Mouse (Mus musculus) activated CD4-positive, CD25-positive, alpha-beta regulatory T cell, adult 4 months (primary cell): ENCODE measurements around the gene Dusp14. TPM values are rescaled to one million over a fixed set of nuclear protein-coding genes. Genes with fewer than 3 reads are reported as not detected.

Experiments
- ATAC-seq: one replicate; pipeline ENCODE4 v1.8.0; 2017
- polyA plus RNA-seq, 2 experiments: library from polyadenylated mRNA; unstranded; fragments of 100-300 nt; shearing (Covaris generic); gene quantifications; one replicate each; pipeline ENCODE4 v1.2.1; 2017

Dusp14 gene
- polyA plus RNA-seq, result 10 to 100 TPM; 11.4 to 17.0 TPM

DNA sequence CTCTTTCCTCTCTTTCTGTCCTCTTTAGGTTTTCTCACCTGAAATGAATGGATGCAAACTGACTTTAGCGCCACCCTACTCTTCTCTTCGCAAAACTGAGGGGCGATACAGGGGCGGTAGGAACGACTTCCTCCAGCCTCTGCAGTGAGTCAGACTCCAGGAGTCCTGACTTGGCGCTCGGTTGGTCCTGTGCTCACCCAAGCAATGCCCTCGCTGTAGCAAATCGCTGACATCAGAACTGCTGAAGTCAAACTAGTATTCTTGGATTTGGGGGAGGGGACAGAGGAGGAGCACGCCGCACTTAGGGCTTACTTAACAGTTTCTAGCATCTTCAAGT is at the start of gene Dusp14:
TSS of gene Dusp14 (minus strand) at position 228 of the 337 bp plus-strand sequence.
- no peak for ATAC-seq

DNA sequence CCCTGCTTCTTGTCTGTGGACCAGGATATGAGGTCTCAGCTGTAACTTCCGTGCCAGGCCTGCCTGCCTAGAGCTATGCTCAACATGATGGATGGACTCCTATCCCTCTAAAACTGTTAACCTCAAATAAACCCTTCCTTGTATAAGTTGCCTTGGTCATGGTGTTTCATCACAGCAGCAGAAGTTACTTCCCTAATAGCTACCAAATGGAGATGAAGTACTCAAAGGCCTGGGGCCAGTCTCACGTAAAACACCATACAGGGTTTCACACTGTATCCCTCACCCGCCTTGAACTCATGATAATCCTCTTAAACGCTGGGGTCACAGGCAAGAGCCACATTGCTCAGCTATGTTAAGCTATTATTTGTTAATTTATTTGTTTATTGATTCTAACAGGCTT is 48.4 kb upstream of the Dusp14 start:
- no peak for ATAC-seq

DNA sequence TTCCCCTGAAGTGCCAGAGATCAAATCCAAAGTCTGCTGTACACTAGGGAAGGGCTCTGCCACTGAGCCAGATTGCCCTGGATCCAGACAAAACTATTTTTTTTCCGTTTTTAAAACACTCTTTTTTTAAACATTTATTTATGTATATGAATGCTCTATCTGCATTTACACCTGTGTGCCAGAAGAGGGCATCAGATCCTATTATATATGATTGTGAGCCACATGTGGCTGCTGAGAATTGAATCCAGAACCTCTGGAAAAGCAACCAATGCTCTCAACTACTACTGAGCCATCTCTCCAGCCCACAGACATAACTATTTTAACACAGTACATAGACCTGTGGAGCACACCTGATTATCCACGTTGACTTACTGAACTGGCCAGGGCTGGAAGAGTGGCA is 47.2 kb upstream of the Dusp14 start:
- ATAC-seq, result no peak

DNA sequence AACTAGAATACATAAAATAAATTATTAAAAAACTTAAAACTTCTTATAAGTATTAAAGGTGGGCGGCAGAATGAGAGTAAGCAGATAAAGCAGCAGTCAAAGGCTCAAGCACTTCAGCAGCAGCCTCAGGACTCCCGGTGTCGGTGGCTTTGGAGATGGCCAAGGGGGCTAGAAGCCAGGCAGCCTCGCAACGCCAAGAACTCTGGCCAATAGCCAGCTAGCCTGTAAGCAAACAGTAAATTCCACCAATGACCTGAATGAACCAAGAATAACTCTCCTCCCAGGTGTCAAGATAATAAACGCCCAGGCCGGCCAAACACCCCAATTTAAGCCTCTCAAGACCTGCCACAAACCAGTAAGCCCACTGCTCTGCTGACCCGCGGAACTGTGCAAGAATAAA is 46.6 kb upstream of the Dusp14 start:
- ATAC-seq, result no peak

DNA sequence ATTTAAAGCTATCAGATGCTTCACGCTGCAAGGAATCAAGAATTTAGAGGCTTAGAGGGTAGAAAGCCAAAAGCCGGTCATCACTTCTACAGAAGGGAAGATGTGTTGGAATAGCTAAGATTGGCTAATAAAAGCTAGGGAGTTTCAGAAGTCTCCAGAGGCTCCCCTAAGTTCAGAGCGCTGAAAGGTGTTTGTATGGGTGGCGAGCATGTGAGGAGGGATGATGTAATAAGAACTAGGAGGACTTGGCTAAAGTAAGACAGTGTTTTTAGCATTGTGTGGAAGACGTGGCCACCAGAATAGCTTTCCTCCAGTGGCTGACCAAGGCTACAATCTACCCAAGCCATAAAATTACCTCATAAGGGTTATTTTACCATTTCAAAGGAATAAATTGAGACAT is 44.6 kb upstream of the Dusp14 start:
- ATAC-seq, result no peak

DNA sequence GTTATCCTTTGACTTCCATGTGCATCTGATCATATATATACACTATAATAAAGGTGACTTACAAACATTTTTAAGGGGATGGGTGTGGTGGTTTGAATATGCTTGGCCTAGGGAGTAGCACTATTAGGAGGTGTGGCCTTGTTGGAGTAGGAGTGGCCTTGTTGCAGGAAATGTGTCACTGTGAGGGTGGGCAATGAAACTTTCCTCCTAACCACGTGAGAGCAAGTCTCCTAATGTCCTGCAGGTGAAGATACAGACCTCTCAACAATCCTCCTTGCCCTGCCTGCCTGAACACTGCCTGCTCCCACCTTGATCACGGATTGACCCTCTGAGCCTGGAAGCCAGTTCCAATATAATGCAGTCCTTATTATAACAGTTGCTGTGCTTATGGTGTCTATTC is 38.1 kb upstream of the Dusp14 start:
- no peak for ATAC-seq

DNA sequence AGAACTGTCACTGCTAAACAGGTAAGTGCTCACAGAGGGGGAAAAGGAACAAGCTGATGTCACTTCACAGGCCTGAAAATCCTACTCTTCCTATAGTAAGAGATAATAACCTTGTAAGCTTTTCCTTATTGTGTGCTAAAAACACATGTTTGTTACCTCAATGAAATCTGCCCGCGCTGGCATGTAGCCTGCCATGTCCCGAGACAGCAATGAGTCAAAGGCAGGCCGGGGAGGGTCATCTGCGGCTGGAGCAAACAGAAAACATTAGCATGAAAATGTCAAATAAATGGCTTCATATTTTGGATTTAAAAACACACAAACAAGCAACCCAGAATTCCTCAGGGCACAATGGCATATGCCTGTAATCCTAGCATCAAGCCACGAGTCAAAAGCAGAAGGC is 35.0 kb upstream of the Dusp14 start:
- ATAC-seq, result no peak

DNA sequence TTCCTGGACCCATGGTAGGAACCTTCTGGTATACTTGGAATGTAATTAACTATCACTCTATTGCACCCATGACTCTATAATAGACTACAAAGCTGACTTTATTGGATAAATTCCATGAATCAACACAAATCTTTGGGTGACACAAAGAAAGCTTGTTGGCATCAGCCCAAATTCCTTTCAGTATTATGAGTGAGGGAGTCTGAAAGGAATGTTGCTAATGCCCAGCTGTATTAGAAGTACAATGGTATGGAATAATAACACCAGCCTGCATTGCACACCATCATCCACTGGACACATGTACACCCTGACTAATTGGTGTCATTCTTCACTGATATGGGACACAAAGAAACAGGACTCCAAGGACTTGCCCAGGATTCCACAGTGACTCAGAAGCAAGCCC is 32.1 kb upstream of the Dusp14 start:
- no peak for ATAC-seq

DNA sequence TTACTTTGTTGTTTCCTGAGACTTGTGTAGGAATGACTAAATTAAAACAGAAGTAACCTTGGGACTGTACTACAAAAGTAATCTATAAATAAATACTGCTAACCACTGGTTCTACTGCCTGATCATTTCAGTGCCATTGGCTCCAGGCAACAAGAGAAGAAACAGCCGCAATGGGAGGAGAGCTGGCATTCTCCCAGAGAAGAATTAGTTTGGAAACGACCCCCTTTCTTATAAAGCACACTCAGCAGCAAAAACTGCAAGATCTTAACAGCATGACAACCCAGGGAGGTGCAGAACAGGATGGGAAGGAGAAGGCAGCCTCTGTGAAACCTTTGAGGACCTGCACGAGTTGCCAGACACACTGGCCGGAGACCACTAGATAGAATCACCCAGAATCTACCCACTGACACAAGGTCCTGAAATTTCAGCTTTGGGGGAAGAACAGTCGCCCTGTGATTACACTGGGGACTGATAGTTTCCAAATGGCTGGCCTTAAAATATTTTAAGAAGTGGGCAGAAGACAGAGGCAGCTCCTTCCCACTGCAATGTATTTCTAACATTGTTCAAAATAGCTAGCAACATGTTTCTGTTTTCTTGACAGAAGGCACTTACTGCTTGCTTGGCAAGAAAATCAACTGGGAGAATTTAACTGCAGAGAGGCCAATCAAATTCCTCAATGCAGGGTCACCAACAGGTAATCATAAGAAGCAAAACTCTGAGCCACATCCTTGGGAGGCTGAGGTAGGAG is 28.4 kb upstream of the Dusp14 start:
- ATAC-seq, result no peak

DNA sequence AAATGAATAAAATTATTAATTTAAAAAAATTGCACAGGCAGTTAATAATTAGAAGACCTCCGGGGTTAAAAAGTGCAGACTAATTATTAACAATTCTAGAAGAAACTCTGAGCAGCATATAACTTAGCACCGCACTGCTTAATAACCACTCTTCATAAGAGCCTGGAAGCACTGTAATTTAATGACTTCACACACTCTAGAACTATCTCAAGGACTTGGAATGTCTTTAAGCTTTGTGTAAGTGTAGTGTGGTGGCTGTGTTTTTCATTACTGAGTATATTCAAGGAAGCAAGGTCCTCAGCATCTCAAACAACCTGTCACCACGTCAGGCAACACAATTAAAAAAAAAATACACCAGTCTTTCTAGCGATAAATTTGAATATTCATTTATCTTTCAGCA is 26.0 kb upstream of the Dusp14 start:
- no peak for ATAC-seq

DNA sequence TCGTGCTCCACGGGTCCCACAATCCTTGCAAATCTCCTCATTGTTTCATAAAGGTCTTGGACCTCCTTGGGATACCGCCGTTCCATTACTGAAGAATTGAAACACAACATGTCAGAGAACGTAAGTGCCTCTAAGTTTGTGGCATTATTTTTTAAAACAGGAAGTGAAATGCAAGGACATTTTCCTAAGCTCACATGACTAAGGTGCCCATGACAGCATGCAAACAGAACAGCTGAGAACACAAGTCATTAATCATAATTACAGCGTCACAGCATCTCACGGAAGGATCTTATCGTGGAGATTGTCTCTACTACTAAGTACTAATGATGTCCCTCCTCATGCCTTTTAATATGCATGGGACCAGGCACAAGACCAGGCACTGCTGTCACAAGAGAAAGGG is 21.5 kb upstream of the Dusp14 start:
- no peak for ATAC-seq

DNA sequence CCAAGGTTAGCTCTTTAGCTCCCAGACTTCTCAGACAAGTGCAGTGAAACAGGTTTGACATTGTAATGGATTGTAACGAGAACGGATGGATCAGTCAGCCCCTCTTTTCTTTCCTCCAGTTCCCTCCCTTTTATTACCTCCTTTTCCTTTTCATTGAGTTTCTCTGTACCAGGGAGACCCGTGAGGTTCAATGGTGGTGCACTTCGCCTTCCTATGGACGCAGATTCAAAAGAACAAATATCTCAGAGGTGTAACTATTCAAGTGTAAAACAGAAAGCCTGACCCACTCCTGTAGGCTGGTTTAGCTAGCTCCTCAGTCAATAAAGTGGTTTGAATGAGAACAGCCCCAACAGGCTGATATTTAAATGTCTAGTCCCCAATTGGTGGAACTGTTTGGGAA is 12.8 kb upstream of the Dusp14 start:
- no peak for ATAC-seq

DNA sequence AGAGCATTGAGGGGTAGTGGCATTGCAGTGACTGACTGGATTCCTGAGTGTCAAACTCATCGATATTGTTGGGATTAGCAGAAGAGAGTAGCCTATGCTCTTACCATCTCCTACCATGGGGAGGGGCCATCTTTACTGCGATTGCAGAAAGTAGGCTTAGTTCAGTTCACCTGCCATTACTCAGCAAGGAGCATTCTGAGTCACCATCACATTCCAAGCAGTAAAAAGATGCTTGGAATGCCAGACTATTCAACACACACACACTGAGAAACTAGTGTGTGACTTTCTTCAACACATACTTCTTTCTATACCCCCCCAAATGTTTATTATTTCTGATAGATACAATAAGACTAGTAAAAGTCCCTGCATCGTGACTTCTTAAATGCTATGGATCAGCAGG is 11.3 kb upstream of the Dusp14 start:
- no peak for ATAC-seq

DNA sequence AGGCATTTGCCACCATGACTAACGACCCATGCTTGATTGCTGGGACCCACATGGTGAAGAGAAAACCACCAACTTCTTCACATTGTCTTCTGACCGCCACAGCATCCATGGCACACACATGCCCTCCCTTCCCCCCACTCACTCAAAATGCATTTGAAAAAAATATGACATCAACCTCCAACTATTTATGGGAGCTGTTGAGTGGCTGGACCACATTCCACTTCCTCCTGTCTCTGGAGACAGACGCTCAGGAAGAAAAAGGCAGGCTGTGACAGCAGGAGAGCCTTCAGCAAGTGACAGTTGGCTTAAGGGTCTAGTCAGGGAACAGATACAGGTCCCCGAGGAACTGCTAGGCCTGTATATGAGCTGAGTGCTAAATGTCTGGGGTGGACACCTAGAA is 10.8 kb upstream of the Dusp14 start:
- ATAC-seq, result no peak

DNA sequence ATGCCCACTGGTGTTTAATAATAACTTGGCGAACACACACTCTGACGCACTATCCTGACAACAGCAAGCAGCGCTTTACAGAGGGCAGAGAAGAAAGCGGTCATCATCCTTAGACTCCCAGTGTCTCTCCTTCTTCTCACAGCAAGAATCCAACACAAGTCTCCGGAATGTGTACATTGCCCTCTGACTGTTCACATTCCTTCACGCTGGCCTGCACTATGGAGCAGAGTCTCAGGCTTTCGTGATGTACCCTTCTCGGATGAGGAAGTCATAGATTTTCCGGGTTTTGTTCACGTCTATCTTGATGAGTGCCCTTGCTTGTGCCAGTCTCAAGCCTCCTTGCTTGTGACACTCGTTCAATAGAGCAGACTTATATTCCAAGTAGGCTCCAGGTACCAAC is 10.3 kb upstream of the Dusp14 start:
- no peak for ATAC-seq

DNA sequence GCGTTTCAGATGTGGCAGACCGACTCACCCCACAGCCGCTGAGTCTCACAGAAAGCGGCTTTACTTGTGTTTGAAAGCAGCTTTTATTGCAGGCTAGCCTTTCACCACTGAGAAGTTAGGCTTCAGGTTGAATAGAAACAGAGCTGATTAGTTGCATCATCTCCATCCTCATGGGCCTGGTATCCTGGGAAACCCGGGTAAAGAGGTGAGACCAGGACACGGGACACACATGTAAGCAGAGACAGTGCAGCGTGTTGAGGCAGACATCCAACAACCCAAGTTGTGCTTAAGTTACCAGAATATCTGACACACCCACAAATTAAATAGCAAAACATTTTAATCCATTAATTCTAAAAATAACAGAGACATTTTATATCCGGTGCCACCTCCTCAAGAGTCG is 9.5 kb upstream of the Dusp14 start:
- no peak for ATAC-seq

DNA sequence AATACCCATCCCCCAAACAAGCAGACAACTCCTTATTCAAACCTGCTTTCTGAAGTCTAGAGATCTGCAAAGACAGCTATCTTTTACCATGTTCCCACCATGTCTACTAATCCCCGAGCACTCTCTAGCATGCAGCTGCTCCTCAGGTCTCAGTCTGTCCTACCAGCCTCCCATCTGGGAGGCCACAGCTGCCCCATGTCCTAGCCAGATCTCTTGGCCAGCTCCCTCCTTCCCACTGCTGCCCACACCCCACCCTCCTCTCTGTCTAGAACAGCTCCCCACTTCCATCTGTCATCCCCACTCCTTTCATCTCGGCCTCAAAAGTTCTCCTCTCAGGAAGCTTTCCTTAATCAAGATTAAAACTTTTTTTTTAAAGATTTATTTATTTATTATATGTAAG is 7.9 kb upstream of the Dusp14 start:
- no peak for ATAC-seq

DNA sequence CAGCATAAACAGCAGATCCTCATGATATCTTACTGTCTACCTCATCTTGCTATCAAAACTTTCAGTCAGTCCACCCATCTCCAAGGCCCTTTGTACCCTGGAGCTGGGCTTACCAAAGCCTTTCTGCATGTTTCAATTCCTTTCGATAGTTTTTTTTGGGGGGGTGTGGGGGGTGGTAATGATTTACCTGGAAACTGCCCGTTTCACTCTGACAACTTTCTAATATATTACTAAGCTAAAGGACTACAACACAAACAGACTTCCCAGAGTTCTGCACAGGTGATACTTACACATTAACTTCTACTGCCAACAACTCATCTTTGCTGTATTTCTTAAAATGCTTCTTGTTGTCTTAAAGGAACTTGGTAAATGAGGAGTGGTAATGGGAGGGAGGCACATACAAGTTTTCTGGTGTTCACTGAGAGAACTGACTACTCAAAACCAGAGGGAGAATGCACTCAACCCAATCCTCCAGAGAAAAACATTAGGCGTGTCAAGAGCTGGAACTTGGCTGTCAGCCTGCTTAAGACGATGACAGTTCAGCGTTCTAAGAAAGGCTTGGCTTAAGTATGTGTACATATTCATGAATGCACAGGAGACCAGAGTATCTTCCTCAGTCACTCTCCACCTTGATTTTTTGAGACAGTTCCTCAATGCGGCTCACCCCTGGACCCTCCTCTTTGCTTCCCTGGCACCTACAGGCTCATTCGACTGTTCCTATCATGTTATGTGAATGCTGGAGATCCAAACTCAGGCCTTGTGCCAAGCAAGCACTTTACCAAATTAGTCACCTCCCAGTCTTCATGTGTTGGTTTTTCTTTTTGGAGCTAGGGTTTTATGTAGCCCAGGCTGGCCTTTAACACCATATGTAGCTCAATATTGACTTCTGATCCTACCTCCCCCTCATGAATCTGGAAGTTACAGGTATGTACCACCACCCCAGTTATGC is 5.0 kb upstream of the Dusp14 start:
- ATAC-seq, result no peak

DNA sequence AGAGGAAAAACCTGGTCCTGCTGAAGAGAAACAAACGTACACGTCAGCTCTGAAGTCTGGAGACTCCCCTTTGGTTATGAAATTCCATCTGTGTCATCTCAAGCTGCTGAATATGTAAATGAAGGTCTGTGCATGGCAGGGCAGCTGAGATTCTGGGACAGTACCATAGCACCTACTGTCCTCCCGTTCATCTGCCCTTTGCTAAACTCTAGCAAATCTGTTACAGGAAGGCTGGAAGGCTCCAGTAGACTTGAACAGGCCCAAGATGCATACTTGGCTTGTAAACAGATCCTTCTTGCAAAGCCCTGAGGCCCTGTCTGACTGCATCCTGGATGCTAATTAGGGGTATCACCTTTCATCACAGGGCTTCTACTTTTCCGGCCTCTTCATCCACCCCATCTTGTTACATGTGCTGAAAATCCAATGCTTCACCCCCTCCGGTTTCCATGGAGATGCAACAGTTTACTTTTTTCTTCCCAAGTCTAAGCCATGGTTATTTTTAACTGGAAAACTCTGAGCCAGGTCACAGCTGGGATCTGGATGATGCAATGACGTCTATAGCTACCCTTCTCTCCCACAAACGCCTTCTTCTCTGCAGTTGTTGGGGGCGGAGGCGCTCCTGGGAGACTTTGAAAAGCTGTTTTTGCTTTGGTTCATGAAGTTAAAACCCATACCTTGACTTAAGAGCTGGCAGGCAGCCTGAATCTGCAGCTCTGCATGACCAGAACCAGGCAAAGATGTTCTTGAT is 4.0 kb upstream of the Dusp14 start:
- ATAC-seq, result peak; percentile 44

DNA sequence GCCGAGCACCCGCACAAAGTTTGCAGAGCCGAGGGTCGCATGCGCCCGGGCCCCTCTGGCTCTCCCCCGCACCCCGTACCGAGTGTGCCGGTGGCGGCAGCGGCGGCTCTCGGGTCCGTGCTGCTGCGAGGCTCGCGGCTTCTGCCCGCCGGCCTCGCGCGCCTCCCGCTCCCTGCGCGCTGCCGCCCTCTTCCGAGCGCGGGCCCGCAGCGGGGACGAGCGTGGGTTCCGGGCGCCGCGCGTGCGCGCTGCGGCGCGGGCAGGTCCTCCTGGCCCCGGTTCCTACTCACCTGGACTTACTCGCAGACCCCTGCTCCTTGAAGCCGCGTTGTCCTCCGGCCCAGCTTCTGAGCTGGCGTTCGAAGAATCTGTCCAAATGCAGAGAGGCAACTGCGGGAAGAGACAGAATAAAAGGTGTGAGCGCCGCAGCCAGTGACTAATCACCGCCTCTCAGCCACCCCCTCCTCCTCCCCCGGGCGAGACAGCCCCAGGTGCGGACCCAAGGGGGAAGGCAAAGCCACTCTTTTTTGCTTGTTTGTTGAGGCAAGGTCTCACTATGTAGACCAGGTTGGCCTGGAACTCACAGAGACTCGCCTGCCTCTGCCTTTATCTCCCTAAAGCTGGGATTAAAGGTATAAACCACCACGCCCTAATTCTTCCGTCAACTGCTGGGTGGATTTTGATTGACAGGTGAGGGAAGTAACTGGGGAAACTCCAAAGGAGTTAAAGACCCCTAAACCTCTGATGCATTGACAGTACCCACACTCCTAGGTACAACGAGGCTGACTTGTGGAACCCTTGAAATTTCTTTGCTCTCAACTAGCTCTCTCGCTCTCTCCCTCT is 649 bp downstream of the Dusp14 start:
- ATAC-seq, result peak; percentile 50

DNA sequence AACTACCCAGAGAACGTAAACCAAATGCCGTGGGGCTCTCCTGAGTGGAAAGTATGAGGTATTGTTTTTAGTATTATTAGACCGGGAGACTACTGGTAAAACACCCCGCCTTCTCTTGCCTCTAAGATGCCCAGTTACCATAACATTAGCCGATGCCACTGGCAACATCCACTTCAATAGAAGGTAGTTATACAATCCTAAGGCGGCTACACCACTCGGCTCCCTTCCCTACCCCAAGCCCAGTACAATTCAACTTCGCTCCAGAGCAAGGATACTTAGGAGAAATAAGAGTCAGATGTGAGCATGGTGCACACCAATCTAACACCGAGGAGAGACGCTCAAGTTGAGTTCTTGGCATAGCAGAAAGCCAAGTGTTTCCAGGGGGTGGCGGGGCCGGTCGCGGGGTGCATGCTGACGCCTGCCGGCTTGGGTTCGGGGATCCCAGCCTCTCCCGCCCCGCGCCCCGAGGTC is 1.3 kb downstream of the Dusp14 start:
- ATAC-seq, result peak; percentile 42

DNA sequence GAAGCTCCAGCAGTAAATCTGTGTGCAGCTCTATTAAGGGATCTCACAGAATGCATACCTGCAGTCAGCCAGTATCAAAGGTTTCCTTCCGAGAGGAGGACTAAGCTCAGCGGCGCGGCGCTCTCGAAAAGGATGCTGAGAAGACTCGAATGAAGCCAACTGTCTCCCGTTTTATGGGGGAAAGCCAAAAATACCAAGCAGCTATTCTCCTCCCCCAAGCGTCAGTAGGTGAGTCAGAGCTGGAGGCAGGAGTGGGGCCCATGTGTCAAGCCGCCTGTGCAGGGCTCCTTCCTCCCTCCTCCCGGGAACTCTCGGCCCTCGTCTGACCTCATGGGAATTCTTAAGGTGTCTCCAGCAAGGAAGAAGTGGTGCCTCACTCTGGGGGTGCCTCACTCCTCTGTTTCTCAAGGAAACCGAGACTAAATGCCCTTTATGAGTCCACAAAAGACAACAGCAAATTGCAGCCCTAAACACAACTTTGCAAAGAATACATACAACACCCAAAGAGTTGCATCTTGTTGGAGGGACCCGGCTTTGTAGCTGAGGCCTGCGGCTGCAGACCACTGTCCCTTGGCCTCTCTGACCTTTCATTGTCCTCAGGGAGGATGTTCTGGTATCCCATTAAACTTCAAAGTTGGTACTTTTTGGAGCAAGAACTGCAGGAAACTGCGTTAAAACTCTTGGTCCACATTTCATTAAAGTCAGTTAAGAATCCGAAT is 2.0 kb downstream of the Dusp14 start:
- peak; percentile 45 for ATAC-seq
